Mouse (Mus musculus) liver, adult 2 months (tissue): Measurements from ENCODE around the gene Uaca. TPM values are rescaled to one million over a fixed set of nuclear protein-coding genes. Genes with fewer than 3 reads are reported as not detected.

Source experiments
- DNase-seq: peaks from one replicate; pipeline ENCODE4 v3.0.0-alpha.2; 2011; ENCODE audit warnings: low read depth, low spot score; ENCODE audit errors: extremely low read depth
- H3K27ac ChIP-seq: fragments of 200-500 bp; replicated peaks from 2 replicates; pipeline ENCODE4 v1.5.1; 2012; ENCODE audit warnings: low read depth, mild to moderate bottlenecking, control low read depth, inconsistent platforms, low read length; ENCODE audit not compliant: insufficient read depth
- H3K27me3 ChIP-seq: fragments of 200-500 bp; 2 replicates; pipeline ENCODE4 v1.6.1; 2012; ENCODE audit warnings: mild to moderate bottlenecking, moderate library complexity, low read length, inconsistent platforms; ENCODE audit not compliant: control insufficient read depth, insufficient read depth
- H3K36me3 ChIP-seq: fragments of 200-500 bp; 2 replicates; pipeline ENCODE4 v1.6.1; 2012; ENCODE audit warnings: low read length, inconsistent platforms; ENCODE audit not compliant: control insufficient read depth, insufficient read depth
- H3K4me1 ChIP-seq: fragments of 200-500 bp; 2 replicates; pipeline ENCODE4 v1.6.1; 2011; ENCODE audit warnings: low read length; ENCODE audit not compliant: control insufficient read depth, insufficient read depth
- H3K4me3 ChIP-seq: fragments of 200-500 bp; 2 replicates; pipeline ENCODE4 v1.5.1; 2011; ENCODE audit warnings: low read depth, mild to moderate bottlenecking, control low read depth, low read length, moderate library complexity; ENCODE audit not compliant: insufficient read depth
- H3K79me2 ChIP-seq: fragments of 200-500 bp; 2 replicates; pipeline ENCODE4 v1.6.1; 2012; ENCODE audit warnings: inconsistent platforms, mild to moderate bottlenecking, low read length, moderate library complexity; ENCODE audit not compliant: control insufficient read depth, insufficient read depth
- H3K9ac ChIP-seq: fragments of 200-500 bp; 2 replicates; pipeline ENCODE4 v1.6.1; 2012; ENCODE audit warnings: low read depth, mild to moderate bottlenecking, control low read depth, inconsistent platforms, low read length
- CTCF ChIP-seq: fragments of 200-500 bp; IDR thresholded peaks from 2 replicates; pipeline ENCODE4 v1.5.1; 2011; ENCODE audit warnings: low read depth, low read length, control low read depth
- POLR2A ChIP-seq: fragments of 200-500 bp; IDR thresholded peaks from 2 replicates; pipeline ENCODE4 v1.6.1; 2011; ENCODE audit warnings: low read length, control low read depth; ENCODE audit not compliant: insufficient read depth; ENCODE audit errors: extremely low read depth
- WGBS: fragments of 180-500 bp; shearing (Covaris S2); methylation state at CpG from one replicate; pipeline ENCODE4 v1.1.7; 2018; 5-methylcytosine and 5-hydroxymethylcytosine counted together
- polyA plus RNA-seq: library from polyadenylated mRNA; depleted of rRNA; stranded (reverse); fragments of >200 nt; gene quantifications from 2 replicates; pipeline ENCODE4 v1.2.3, GENCODE M21; 2012
- total RNA-seq: library from RNA; depleted of rRNA; stranded (reverse); fragments of >200 nt; gene quantifications from 2 replicates; pipeline ENCODE4 v1.2.3, GENCODE M21; 2014

Gene Uaca
- total and polyA plus RNA-seq, 2 experiments = 1.7 to 3.5 TPM

- 79% methylated on average over 8 of the region's 8 CpGs for WGBS
- Histone ChIP-seq H3K9ac (no peak overlapping the region), H3K27ac (no peak overlapping the region), H3K4me1 (peaks cover under 1% of the 10 kb centered on the region; the same call in 1 of the 2 replicates), H3K27me3 (no peaks in the 10 kb centered on the region), H3K79me2 (no peaks in the 10 kb centered on the region), H3K4me3 (no peak overlapping the region), H3K36me3 (no peaks in the 10 kb centered on the region)
- no peak for DNase-seq
- TF ChIP-seq POLR2A (no peak), CTCF (no peak)
Observed at GRCm38 (mm10) chr9:60919936-60920672, 125.8 kb downstream of the Uaca start.

GRCm38 (mm10) chr9:60920673-60921062, 126.3 kb downstream of the Uaca start:
- Histone ChIP-seq H3K79me2 (no peaks in the 10 kb centered on the region), H3K9ac (no peak overlapping the region), H3K27me3 (no peaks in the 10 kb centered on the region), H3K36me3 (no peaks in the 10 kb centered on the region), H3K4me3 (no peak overlapping the region), H3K27ac (no peak overlapping the region), H3K4me1 (peaks cover 2% of the 10 kb centered on the region; the same call in 1 of the 2 replicates)
- WGBS = 78% methylated on average over 10 of the region's 10 CpGs
- TF ChIP-seq POLR2A = no peak
- TF ChIP-seq CTCF = no peak
- DNase-seq = no peak

GRCm38 (mm10) chr9:60921287-60921686, 126.9 kb downstream of the Uaca start:
- Histone ChIP-seq H3K36me3 (no peaks in the 10 kb centered on the region), H3K4me1 (peaks cover 2% of the 10 kb centered on the region; the same call in 1 of the 2 replicates), H3K9ac (no peak overlapping the region), H3K27me3 (no peaks in the 10 kb centered on the region), H3K79me2 (no peaks in the 10 kb centered on the region), H3K4me3 (no peak overlapping the region), H3K27ac (no peak overlapping the region)
- 80% methylated on average over 4 of the region's 4 CpGs for WGBS
- TF ChIP-seq CTCF (no peak), POLR2A (no peak)
- no peak for DNase-seq

DNA sequence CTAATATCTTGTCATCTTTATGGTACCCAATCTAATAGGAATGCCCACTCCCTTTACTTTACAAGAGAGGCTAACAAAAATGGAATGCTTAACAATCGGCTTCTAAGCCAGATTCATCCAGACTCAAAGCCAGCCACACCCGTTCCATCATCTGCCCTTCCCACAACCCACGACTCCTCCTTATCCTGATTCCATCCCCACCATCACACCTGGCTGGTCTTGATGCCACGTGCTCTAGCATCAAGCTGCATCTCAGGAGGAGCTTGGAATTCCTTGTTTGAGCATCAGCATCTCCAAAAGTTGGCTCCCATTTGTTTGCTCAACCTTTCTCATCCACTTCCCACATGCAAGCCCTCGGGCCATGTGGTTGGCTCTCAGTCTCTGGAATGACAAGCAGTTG, 127.5 kb downstream of the Uaca start:
- Histone ChIP-seq H3K36me3 (no peaks in the 10 kb centered on the region), H3K27ac (no peak overlapping the region), H3K4me3 (no peak overlapping the region), H3K4me1 (peaks cover 2% of the 10 kb centered on the region; the same call in 1 of the 2 replicates), H3K79me2 (no peaks in the 10 kb centered on the region), H3K9ac (no peak overlapping the region), H3K27me3 (no peaks in the 10 kb centered on the region)
- TF ChIP-seq POLR2A (no peak), CTCF (no peak)
- WGBS = 85% methylated on average over 5 of the region's 5 CpGs
- no peak for DNase-seq

GRCm38 (mm10) chr9:60926301-60926700, 132.0 kb downstream of the Uaca start:
- H3K36me3 ChIP-seq = no peaks in the 10 kb centered on the region
- H3K4me3 ChIP-seq = no peak overlapping the region
- no peak overlapping the region for H3K27ac ChIP-seq
- peaks cover 5% of the 10 kb centered on the region for H3K4me1 ChIP-seq
- no peaks in the 10 kb centered on the region for H3K79me2 ChIP-seq
- peak; percentile 82 for DNase-seq
- no peak overlapping the region for H3K9ac ChIP-seq
- TF ChIP-seq POLR2A (no peak), CTCF (no peak)
- 43% methylated on average over 9 of the region's 9 CpGs for WGBS
- H3K27me3 ChIP-seq = no peaks in the 10 kb centered on the region
